Mouse (Mus musculus) neutrophil, adult 5-6 weeks (primary cell): ENCODE results near the gene Mob2. TPM values are rescaled to one million over a fixed set of nuclear protein-coding genes. Genes with fewer than 3 reads are reported as not detected.

Experiments
- ATAC-seq: fragments of 151-379, 151-347 bp; 2 replicates; pipeline ENCODE4 v1.8.0; 2017; ENCODE audit warnings: mild to moderate bottlenecking, moderate TSS enrichment; ENCODE audit not compliant: insufficient number of reproducible peaks, poor library complexity, low FRiP score, severe bottlenecking; ENCODE audit errors: extremely low read depth
- total RNA-seq: library from RNA; stranded (forward); fragments of 200-1000 nt; gene quantifications from 2 replicates; pipeline ENCODE4 v1.2.3, GENCODE M21; 2017

Gene Mob2
- 39.6 and 41.1 TPM in 2 replicates for total RNA-seq

DNA sequence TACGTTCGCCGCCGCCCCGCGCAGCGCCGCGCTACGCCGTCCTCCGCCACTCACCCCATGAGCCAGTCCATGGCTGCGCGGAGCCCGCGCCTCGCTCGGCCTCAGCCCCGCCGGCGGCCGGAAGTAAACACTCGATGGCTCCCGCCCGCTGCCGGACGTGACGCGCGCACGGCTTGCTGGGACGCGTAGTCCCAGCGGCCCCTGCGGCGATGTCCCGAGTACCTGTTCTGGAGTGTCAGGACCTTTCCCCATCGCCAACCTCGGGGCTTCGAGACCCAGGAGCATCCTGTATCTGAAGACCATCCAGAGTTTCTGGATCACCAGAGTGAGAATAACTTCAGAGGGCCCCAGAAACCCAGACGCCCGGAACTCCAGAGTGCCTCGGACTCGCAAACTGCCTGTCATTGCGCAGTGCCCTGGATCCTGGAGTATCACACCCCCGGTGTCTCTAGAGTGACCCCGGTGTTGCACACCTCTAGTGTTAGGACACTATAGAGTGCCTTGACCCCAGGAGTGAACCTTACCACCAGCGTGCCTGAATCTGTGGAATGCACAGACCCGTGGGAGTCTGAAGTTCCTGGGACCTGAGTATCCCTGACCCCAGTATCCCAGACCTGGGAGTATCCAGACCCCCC, at the start of gene Mob2:
Mob2 (minus strand) TSS at position 135 of the 635 bp plus-strand sequence.
- peak; percentile 82 for ATAC-seq

DNA sequence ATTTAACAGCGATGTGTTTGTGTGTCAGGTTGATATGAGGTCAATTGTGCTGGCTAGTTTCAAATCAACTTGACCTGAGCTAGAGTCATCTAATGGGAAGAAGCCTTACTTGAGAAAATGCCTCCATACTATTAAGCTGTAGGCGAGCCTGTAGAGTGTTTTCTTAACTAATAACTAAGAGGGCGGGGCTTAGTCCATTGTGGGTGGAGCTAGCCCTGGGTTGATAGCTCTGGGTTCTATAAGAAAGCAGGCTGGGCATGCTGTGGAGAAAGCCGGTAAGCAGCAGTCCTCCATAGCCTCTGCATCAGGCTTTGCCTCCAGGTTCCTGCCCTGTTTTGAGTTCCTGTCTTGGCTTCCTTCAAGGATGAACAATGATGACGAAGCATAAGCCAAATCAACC, 43.9 kb upstream of the Mob2 start:
- ATAC-seq: no peak

DNA sequence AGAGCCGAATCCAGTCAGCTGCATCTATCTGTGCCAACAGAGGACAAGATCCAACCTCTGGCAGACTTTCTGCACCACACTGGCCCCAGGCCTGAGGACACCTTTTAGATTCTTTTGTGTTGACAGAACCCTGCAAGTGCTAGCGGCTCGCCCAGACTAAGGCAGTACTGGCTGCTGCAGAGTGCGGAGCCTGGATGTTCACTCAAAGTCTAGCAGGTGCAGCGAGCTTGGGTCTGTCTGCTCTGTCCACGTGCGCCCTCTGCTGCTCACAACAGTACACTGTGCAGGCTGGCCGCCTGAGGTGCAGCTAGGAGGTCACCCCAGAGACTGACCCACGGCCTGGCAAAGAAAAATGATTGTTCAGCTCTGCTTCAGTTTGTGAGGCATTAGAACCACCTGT, 36.9 kb upstream of the Mob2 start:
- ATAC-seq: peak; percentile 60; the same call in 1 of the 2 replicates

DNA sequence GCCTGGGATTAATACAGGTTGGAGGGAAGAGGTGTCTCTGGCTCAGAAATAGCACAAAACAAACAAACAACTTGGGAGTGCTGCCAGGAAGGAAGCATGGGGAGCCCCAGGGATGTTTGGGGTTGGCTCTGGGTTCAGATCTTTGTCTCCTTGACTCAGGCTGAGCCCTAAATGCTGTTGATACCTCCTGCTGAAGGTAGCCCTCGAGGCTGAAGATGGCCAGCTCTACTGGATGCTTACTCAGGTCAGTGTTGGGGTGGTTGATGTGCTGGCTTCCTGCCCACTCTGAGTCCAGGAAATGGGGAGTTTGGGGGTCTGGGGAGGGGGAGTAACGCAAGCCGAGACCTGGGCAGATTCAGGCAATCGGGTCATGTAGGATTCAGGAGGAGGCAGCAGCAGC, 35.8 kb upstream of the Mob2 start:
- no peak for ATAC-seq

DNA sequence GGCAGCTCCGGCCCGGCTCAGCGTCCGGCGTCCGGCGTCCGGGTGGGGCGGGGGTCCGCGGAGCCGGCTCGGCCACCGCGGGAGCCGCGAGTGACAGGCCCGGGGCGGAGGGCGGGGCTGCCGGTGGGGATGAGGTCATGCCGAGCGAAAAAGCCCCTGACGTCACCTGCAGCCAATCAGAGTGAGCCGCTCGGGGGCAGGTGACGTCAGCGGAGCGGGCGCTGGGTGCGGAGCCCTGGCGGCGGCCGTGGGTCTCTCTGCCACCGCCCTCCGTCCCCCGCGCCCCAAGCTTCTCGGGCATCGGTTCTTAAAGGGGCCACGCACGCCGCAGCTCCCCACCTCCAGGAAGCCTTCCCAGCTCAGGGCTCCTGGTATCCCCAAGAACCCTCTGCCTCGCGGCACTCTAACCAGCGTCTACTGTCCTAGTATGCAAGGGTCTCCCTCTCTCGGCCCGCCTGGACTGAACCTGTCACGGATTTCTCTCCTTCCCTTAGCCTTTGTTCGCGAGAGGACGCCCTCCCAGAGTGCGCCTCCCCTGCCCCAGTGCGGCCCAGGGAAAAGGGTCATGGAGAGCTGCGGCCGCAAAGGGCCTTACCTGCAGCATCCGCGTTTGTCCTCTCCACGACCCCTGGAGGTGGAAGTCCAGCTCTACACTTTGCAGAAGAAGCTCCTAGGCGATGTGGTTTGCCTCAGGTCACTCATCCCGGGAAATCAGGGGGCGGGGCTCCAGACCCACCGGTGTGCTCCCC, 34.5 kb upstream of the Mob2 start, which contains the start of gene Dusp8:
Dusp8 (minus strand) TSS at position 661 of the 749 bp plus-strand sequence.
- peak; percentile 55 for ATAC-seq

DNA sequence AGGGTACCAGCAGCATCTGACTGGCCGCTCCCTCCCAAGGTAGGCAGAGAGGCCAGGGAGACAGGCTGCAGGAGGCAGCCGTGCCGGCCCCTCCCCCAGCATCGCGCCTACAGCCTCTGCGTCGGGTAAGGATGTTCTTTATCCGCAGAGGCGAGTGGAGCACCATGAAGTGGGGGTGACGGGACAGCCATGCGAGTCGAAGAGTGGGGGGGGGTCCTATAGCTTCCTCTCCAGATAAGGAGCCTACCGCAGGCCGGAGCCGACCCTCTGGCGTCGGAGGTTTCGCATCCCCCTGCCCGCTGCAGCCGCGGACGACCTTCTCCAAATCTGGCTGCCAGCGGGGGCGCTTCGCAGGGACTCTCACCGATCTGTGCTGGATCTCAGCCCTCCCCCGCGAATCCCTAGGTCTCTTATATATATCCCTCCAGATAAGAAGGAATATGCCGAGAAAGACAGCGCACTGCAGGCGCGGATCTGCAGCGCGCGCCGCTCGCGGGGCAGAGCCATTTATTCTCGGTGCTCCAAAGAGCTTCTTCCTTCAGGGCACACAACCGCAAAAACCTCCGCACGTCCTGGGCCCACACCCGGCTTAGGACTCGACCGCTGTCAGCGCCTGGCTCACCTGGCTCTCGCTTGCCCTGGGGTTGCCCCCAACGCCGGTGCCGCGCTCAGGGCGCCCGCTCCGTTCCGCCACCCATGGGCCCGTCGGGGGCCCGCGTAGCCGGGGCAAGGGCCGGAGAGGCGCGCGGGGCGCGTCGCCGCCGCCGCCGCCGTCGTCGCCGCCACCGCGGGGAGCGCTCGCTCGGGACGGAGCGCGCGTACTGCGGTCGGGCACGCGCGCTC, 33.7 kb upstream of the Mob2 start:
- no peak for ATAC-seq

DNA sequence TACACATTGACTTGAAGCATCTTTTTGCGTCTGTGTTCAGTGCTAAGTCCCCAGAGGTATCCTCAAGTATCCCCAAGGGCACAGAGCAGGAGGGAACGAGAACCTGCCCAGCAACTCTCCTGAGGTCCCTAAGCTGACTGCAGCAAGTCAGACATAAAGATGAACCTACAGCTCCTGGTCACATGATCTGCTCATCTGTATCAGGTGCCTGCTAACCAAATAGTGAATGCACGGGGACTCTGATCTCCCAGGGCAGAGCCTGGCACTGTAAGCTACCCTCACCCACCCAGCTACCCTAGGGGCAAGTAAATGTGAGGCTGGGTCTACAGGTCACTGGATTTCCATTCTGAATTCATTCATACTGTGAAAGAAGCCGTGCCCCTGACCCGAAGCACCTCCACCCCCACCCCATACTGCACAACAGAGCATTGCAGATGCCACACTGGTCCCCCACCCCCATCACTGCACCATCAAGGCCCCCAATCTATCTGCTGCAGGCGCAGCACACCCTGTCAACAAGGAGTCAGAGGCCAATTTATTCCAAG, 32.9 kb upstream of the Mob2 start:
- ATAC-seq: no peak

DNA sequence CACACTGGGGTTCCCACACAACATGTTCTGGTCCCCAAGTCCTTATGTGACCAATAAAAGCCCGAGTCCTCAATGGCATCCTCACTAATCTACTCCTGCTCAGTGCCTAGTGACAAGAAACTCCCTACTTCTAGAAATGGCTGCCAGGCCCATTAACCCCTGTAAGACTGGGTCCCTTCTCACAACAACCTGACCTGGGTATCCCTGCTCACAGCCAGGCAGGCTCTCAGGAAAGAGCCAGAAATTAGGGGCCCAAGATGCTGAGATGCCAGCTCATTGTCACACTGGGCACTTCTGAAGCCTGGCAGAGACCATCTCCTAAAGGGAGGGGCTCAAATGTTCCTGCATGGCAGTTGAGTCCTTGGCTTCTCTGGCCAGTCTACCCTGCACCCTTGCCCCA, 32.1 kb upstream of the Mob2 start:
- ATAC-seq: no peak

DNA sequence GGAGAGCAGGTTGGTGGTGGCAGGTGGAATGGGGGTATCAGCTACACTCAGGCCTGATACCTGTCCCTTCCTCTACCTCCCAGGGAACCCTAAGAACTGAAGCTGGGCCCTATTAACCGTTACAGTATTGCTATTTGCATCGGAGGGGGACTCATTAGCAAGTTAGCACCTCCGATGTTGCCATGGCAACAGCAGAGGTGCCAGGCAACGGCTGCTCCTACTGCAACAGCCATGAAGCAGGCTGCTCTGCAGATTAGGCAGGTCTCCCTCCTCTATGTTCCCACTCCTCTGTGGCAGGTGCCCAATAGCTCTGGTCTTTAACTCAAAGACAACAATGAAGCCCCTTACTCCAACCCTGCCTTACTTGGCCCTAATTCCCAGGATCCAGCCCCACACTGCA, 31.0 kb upstream of the Mob2 start:
- ATAC-seq: no peak

DNA sequence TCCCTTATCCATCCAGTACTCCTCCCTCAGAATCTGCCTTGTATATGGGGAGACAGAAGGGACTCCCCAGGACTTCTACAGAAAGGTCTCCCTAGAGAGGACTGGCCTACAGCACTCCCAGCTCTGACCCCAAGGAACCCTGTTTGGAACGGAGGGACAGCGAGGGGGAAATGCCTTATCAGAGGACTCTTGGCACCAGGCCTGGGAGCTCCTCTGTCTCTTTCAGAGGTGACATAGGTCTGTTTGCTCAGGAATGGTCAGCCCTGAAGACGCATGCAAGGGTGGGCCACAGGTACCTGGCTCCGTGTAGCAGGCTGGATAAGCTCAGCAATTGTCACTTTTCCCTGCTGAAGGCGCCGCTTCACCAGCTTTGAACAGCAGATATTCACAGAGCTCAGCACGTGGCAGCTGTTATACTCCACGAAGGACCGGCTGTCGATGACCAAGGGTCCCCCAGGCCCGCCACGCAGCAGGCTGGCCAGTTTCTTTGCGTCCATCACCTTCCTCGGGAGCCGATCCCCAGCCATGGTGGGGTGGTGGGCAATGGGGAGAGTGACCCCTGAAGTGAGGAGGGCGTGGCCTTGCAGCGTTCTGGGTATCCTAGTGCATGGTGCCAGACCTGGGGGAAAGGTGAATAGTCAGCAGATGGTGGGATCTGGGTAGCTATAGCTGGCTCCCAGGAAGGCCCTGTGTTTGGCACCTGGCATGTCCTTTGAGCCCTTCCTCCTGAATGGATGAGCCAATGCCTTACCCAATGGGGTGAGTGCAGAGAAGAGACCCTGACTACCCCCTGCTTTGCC, 29.0 kb upstream of the Mob2 start:
- no peak for ATAC-seq

DNA sequence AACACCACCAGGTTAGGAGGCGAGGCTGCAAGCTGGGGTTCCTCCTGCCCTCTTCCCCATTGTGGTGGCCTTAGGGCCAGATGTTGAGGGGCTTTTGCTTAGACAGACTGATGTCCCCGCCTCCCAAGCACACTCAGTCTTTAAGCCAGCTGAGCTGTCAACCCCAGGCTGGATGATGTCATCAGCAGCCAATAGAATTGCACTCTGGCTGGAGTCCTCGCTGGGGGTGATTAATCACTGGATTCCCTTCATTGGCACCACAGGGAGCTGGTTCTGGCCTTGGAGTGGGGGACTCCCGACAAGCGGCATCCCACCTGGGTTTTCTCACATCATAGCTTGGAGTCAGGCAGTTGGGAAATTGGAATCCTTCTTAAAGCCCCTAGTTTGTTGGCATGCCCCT, 28.0 kb upstream of the Mob2 start:
- ATAC-seq: no peak

DNA sequence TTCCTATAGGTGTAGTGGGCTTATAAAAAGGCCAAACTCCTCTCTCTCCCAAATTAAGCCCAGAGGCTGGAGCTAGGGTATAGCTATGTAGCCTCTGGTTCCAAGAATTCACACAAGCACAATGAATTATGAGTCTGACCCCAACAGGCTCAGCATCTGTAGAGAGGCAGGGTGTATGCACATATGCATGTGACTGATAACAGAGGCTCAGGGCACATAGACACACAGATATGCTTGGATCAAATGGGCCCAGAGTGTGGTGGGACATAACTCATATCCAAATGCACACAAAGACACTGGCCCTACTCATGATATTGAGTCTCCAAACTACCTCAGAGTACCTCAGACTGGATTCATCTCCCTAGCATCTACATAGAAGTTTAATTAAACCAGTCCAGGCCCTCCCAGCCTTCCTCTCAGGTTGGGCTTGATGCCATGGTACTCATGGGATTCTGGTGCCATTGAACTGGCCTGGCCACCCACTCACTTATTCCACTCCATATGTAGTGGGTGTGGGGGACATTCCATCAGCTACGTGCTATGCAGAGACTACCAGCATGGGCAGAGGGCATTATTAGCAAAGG, 26.3 kb upstream of the Mob2 start:
- ATAC-seq: no peak

DNA sequence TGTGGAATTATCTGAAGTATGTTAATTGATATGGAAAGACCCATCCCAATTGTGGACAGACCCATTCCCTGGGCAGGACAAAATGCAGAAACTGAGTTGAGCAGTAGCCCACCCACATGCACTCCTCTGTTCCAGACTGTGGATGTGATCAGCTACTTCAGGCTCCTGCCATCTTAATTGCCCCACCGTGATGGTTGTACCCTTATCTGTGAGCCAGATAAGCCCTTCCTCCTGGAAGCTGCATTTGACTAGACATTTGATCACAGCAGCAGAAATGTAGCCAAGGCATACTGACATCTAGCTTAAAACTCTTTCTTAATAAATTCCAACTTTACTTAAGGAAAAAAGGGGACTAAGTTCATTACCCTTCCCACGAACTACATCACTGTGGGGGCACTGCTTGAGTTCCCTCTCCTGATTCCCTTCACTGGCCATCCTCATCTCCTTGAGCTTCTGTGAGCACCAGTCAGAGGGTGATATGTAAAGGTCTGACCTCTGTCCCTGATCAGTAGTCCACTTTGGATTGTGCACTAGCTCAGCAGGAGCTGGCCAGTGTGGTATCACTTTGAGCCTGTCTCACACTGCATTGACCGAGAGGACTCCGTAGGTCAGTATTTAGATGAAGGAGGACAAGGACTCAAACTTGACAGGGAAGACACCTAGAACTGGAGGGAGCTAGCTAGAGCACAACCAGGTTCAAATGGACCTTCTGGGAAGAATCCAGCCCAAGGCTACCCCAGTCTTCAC, 25.5 kb upstream of the Mob2 start:
- no peak for ATAC-seq

DNA sequence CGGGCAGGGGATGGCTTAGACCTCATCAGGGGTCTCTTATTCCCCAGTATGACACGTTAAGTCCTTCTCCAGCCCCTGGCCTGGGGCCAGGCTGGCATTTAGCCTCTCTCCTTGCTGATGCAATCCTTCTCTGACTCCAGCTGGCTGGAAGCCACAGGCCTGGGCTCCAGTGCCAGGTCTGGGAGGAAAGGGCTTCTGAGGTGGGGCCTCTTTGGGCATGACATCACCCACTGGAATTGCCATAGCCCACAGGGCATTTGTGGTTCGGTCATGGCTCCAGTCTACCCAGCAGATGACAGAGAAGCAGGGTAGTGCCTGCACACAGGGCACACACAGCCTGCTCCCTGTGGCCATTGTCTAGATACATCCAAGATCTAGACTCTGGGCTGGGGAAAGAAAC, 24.0 kb upstream of the Mob2 start:
- ATAC-seq: no peak

DNA sequence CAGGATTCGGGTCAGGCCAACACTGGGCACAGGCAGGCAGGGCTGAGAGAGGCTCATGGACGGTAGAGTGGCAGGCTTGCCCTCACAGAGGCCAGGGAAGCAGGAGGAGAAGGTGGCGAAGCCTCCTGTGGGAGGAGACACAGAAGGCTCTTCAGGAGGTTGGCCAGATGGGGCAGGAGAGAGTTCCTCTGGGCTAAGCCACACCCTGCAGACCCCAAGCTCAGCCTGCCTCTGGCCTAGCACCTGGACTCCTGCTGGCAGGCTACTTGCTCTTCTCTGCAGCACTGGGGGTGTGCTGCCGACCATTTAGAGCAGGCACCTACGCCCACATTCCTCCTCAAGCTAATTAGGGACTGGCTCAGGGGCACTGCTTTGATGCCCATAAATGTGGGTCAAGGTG, 23.5 kb upstream of the Mob2 start:
- ATAC-seq: no peak

DNA sequence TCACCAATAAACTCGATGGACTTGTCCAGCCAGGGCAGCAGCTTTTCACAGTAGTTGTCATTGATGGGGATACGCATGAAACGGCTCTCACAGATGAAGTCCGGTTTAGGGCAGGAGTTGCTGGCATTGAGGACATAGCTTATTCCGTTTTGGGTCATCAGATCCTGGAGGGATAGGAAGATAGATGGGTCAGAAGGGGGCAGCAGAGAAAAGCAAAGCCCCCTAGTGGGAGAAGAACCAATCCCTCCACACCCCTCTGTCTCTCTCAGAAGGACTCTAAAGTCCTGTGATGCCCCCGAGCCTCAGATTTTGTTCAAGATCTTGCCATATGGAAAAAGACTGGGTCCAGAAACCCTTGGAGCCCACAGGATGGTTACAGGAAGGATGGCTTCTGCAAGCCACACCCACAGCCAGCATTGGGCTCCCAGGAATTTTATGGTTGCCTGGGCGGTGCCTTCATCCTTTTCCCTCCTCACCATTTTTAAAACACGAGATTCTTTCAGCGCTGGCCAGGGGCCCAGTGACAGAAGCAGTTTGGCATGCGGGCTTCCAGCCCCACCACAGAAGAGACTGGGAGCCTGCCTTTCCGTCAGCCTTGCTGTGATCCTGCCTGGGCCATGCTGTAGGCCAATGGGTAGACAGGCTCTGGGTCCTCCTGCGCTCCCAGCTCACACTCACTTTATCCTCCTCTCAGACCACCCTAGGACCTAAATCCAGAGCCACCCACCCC, 22.9 kb upstream of the Mob2 start:
- no peak for ATAC-seq

DNA sequence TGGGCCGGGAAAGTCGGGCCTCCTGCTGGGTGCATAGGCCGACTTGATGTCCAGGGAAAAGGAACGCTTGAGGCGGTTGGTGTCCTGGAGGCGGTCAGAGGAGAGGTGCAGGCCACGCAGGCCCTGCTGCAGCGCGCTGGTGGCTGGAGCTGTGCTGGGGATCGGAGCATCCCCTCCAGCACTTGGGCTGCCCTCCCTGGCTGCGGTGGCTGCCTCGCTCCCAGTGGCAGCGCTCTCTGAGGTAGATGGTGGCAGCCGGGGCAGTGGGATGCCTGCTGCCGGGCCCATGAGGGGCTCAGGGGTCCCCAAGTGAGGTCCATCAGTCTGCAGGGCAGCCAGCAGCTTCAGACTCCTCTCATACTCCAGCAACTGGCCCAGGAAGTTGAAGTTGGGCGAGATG, 21.7 kb upstream of the Mob2 start:
- no peak for ATAC-seq
